Mouse (Mus musculus): Measurements from ENCODE around the gene Dok1.

Dok1 gene

GRCm38 (mm10) chr6:83049367-83049766 is 16.1 kb upstream of the Dok1 start:
- DNase-seq (ENCODE audit: low spot score in 2 of 2), result no peak

- no peak for DNase-seq (ENCODE audit: low spot score in 2 of 2)
These were observed 11.5 kb upstream of the Dok1 start for GRCm38 (mm10) chr6:83044742-83045141.

DNA sequence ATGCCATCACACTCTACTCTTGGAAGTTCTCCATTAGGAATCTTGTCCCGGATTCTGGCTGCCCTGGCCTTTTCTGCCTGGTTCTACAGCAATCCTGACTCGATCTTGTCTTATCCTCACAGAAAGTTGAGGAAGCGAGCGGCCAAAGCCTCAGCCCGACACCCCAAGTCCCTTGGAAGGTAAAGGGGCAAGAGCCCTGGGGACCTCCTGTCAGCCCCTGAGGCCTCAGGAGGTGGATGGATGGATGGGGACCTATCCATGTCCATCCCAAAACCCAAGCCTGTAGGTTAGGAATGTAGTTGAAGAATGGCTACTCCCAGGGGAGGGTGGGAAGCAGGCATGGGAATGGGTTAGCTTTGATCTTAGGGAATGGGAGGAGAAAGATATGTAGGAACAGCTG is 10.7 kb upstream of the Dok1 start:
- DNase-seq (ENCODE audit: low spot score in 2 of 2), result no peak

GRCm38 (mm10) chr6:83043561-83043960 is 10.3 kb upstream of the Dok1 start:
- no peak for DNase-seq (ENCODE audit: low spot score in 2 of 2)

GRCm38 (mm10) chr6:83040601-83041000 is 7.3 kb upstream of the Dok1 start:
- no peak for DNase-seq (ENCODE audit: low spot score in 2 of 2)

DNA sequence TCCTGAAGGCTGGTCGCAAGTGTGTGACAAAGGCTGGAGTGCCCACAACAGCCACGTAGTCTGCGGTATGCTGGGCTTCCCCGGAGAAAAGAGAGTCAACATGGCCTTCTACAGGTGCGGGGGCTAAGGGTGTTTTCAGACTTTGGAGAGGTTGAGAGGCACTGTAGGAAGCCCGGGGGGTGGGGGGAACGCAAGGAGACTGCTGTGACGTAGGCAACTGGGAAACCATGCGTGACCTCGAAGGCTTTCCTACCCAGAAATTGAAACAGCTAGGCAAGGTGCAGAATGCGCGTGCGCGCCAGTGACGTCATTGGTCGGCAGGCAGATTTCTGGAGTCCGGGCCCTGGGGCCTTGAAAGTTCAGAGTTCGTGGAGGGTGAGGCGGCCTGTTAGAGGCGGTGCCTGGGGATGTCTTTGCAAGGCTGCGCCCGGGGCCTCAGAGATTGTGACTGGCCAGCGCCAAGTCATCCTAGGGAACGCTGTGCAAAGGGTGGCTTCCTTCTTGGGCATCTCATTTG is 5.3 kb upstream of the Dok1 start:
- peak; percentile 81 to 85 for DNase-seq (ENCODE audit: low spot score in 2 of 2)

DNA sequence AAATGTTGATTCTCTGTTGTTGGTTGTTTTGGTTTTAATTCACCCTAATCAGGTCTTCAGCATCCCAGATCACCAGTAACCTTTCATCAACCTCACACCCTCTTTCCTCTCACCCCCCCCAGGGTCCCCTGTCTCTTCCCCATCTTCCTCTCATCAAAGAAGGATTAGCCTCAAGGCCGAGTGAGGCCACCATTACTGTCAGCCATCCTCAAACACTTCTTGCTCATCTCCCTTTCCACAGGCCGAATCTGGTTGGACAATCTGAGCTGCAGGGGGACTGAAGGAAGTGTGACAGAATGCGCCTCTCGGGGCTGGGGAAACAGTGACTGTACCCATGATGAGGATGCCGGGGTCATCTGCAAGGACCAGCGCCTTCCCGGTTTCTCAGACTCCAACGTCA is 3.9 kb upstream of the Dok1 start:
- no peak for DNase-seq (ENCODE audit: low spot score in 2 of 2)

GRCm38 (mm10) chr6:83034463-83035055 is 1.3 kb upstream of the Dok1 start:
- DNase-seq (ENCODE audit: low spot score in 2 of 2), result no peak

DNA sequence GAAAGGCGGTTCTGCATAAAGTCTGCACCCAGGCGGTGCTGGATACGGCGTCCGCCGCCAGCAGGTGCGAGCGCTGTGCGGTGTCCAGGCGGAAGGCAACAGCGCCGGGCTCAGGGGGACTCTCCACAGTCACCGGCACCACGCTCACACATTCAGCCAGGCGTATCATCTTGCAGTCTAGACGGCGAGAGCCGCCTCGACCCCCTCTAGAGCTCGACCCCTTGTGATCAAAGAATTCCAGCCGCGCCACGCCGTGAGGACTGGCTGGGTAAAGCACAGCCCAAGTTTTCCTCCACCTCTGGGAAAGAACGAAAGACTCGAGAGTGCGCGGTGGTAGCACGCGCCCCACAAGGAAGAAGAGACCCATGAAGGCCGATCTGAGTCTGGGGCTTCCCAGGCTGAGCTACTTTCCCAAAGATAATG is 491 bp downstream of the Dok1 start:
- no peak for DNase-seq (ENCODE audit: low spot score in 2 of 2)

- no peak for DNase-seq (ENCODE audit: low spot score in 2 of 2)
These were observed 1.2 kb downstream of the Dok1 start for GRCm38 (mm10) chr6:83031921-83032590.

- DNase-seq (ENCODE audit: low spot score in 2 of 2), result no peak
These were observed 2.2 kb downstream of the Dok1 start for GRCm38 (mm10) chr6:83031111-83031510.

GRCm38 (mm10) chr6:83029777-83030176 is 3.5 kb downstream of the Dok1 start:
- DNase-seq (ENCODE audit: low spot score in 2 of 2), result no peak

GRCm38 (mm10) chr6:83027706-83028105 is 5.6 kb downstream of the Dok1 start:
- no peak for DNase-seq (ENCODE audit: low spot score in 2 of 2)

- DNase-seq (ENCODE audit: low spot score in 2 of 2), result no peak
These were observed 6.0 kb downstream of the Dok1 start for GRCm38 (mm10) chr6:83027293-83027692.

DNA sequence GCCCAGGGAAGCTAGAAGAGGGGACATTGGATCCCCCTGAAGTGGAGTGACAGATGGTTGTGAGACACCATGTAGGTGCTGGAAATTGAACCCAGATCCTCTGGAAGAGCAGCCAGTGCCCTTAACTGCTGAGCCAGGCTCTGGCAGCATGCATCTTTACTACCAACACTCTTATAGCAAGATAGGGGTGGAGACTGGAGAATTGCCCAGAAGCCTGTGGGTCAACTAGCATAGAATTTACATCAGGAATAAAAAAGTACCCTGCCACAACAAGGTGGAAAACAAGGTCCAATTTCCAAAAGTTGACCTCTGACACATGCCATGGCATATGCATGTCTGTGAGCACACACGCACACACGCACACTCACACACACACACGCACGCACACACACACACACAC is 8.1 kb downstream of the Dok1 start:
- no peak for DNase-seq (ENCODE audit: low spot score in 2 of 2)

DNA sequence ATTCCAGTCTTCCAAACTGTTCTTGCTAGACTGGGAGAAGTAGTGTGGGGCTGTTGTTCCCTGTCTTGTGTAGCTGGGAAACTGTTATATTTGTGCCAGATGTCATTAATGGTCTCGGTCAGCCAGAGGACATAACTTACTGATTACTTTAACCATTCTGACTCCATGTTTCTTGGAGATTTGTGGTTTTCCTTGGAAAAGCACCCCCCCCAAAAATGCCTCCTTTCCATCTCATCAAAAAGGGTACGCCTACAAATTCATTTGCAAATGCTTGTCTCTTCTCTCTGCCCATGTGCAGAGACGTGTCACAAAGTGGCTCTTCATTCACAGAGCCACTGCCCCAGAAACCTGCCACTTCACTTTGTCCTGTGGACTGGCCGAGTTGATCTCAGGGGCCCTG is 8.8 kb downstream of the Dok1 start:
- DNase-seq (ENCODE audit: low spot score in 2 of 2), result no peak

GRCm38 (mm10) chr6:83023786-83024185 is 9.5 kb downstream of the Dok1 start:
- DNase-seq (ENCODE audit: low spot score in 2 of 2), result no peak

GRCm38 (mm10) chr6:83023008-83023407 is 10.3 kb downstream of the Dok1 start:
- no peak for DNase-seq (ENCODE audit: low spot score in 2 of 2)

DNA sequence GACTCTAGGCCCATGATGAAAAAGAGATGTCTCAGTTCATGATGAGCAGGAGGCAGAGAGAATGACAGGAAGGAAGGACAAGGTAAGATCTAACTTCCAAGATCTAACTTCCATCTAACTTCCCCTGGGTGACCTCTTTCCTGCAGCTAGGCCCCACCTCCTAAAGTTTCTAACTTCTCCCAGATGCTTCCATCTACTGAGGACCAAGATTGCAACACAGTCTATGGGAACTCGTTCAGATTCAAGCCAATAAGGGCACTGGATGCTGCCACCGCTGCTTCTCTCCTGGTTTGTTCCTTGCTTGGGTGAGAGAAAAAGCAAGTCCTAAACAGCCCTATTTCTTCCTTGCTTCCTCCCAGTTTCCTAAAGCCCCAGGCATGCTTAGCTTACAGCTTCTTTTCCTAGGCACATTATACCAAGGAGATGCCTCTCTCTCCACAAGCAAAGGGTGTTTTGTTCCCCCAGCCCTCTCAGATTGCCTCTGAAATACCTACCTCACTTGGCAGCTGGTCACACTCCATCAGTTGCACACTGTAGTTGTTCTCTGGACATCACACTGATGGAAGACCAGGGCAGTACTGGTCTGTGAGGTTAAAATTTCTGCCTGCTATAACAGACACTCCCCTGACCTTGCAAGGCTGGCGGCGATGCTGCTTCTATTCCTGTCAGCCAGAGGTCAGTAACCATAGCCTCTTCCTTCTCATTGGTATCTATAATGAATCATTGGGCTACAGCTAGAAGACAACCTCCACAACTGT is 12.3 kb downstream of the Dok1 start:
- no peak for DNase-seq (ENCODE audit: low spot score in 2 of 2)

- DNase-seq (ENCODE audit: low spot score in 2 of 2), result no peak
These were observed 13.2 kb downstream of the Dok1 start for GRCm38 (mm10) chr6:83020121-83020520.

DNA sequence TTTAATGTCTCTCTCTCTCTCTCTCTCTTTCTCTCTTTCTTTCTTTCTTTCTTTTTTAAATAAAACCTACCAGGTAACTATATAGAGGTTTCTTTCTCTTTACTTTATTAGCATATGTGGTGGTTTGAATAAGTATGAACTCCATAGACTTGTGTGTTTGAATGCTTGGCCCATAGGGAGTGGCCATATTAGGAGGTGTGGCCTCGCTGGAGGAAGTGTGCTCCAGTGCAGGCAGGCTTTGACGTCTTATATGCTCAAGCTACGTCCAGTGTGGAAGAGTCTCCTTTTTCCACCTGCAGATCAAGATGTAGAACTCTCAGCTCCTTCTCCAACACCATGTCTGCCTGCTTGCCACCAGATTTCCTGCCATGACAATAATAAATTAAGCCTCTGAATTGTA is 14.2 kb downstream of the Dok1 start:
- no peak for DNase-seq (ENCODE audit: low spot score in 2 of 2)

DNA sequence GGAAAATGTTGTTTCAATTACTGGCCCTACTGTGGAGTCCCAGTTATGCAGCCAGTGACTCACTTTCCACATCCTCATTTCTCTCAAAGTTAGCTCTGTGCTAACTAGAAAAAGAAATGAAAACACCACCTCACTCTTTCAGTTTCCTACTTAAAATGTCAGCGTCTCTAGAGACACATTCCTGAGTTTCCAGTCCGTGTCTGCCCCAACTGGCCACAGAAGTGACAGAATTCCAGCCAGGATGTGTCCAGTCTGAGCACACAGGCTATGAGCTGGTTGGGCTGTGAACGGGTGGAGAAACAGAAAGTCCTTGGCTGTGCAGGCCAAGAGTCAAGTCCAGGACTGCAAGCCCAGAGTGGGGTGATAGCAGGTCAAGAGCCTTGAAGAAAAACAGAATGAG is 16.1 kb downstream of the Dok1 start:
- DNase-seq (ENCODE audit: low spot score in 2 of 2), result no peak

- DNase-seq (ENCODE audit: low spot score in 2 of 2), result no peak
These were observed 17.5 kb downstream of the Dok1 start for GRCm38 (mm10) chr6:83015749-83016148.

Measured in cerebellum, postnatal 4 days (tissue).